Mouse (Mus musculus) adrenal gland, postnatal 4 days (tissue): ENCODE data around the gene Macc1. TPM values are rescaled to one million over a fixed set of nuclear protein-coding genes. Genes with fewer than 3 reads are reported as not detected.
"Not testable (repeated sequence)": the region's sequence is repeated elsewhere in the genome, so short reads cannot be mapped to it uniquely, and the experiment has no call there.

Experiments
- DNase-seq, 2 experiments: peaks; one replicate each; pipeline ENCODE4 v3.0.0; 2021 to 2022; ENCODE audit warnings: low spot score in 2 of 2, mixed read lengths in 2 of 2
- long read RNA-seq, 2 experiments: library from polyadenylated mRNA; stranded (forward); transcript quantifications; one replicate each; pipeline ENCODE4 v2.0.0; 2021
- total RNA-seq, 2 experiments: library from RNA; stranded (reverse); gene quantifications; 2 replicates each; pipeline ENCODE4 v1.2.3; 2021

The Macc1 gene
- total RNA-seq, result under 1 TPM; 0.06 to 0.11 TPM
- long read RNA-seq, experiment 1, result 0 reads
- long read RNA-seq, experiment 2, result 0 reads

- DNase-seq, result no peak
These were observed at the start of gene Macc1 for GRCm38 (mm10) chr12:119313970-119314369. TSS of gene Macc1 (plus strand) at chr12:119314270.

GRCm38 (mm10) chr12:119264506-119264905 is 49.6 kb upstream of the Macc1 start:
- DNase-seq, result no peak

DNA sequence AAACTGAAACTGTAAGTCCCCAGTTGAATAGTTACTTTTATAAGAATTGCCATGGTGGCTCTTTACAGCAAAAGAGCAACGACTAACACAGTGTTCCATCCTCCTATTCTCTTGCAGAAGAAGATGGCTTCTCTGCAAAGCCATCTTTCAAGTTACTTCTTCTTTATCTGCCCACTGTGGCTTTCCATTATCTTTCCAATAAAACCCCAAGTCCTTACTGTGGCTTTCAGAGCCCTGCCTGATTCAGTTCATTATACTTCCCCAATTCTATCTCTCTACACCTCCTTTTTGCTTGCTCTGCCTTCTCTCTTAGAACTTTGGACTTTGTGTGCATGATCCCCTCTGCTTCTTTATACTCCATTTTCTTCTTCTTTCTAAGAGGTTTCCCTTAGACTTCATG is 45.3 kb upstream of the Macc1 start:
- DNase-seq, result no peak

DNA sequence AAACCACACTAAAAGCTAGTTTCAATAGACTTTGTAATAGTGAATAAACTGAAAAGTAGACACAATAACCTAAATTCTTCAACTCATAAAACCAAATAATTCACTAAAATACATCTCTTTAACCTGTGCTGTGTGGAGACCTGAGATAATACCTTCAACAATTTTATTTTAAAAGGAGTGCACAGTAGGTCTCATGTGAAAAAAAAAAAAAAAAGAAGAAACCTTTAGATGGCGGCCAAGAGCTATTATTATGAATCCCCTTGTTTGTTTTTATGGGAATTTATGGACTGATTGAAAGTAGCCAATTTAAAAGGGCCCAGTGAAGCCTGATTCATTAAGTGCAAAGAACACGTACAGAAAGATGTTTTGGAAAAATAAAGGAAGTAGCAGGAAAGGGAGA is 44.0 kb upstream of the Macc1 start:
- DNase-seq, result no peak

- no peak for DNase-seq
These were observed 42.1 kb upstream of the Macc1 start for GRCm38 (mm10) chr12:119271964-119272363.

GRCm38 (mm10) chr12:119273605-119274004 is 40.5 kb upstream of the Macc1 start:
- DNase-seq, result no peak

DNA sequence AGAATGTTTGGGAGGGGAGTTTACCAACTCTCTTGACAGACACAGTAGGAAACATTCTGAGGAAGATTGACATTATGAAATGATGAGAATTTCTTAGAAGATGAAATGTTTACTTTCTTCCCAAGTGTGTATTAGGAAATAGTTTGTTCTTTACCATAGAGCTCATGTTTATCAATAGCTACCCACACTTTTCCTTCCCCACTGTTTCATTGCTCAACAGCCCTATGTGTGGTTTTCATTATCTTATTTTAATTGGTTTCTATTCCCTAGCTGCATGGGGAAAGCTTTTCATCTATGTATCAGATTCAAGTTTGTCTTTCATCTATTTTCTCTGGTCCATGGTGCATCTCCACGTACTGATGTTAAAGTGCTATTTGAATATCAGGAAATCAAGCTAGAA is 37.8 kb upstream of the Macc1 start:
- no peak for DNase-seq

GRCm38 (mm10) chr12:119291618-119292017 is 22.5 kb upstream of the Macc1 start:
- DNase-seq, result no peak

DNA sequence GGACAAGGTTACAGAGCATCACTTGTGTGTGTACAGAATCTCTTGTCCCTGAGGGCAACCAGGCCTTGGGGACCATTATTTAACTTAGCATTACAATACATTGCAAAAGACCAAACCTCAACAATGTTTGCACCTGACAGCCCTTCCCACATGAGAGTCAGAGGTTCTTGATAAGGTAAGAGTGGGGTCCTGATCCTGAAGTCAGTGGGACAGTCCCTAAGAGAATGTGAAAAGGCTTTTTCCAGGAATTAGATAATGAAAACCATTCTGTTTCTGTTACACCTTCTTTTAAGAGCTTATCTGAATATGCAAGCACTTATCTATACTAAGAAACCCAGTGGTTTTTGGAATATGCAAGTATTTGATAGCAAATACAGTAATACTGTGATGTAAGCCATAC is 10.5 kb upstream of the Macc1 start:
- no peak for DNase-seq

GRCm38 (mm10) chr12:119313014-119313763 is 881 bp upstream of the Macc1 start:
- no peak for DNase-seq

GRCm38 (mm10) chr12:119318799-119319198 is 4.7 kb downstream of the Macc1 start:
- DNase-seq, result no peak

GRCm38 (mm10) chr12:119325400-119325799 is 11.3 kb downstream of the Macc1 start:
- DNase-seq, result no peak

DNA sequence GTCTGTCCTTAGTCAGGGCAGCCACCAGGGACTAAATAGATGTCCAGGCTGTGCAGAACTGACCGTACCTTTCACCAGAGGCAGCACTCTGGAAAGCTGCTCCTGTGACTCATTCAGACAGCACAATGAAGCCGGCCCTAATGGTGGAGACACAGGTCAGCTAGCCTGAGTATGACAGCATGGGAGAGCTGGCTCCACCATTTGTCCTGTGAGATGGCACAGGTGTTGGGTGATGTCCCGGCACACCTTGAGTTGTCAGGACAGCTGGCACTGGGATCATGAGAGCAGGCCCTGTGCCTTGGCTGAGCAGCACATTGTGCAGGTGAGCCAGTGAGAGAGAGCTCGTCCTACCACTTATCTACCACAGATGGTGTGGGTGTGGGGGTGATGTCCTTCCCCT is 16.6 kb downstream of the Macc1 start:
- no peak for DNase-seq

DNA sequence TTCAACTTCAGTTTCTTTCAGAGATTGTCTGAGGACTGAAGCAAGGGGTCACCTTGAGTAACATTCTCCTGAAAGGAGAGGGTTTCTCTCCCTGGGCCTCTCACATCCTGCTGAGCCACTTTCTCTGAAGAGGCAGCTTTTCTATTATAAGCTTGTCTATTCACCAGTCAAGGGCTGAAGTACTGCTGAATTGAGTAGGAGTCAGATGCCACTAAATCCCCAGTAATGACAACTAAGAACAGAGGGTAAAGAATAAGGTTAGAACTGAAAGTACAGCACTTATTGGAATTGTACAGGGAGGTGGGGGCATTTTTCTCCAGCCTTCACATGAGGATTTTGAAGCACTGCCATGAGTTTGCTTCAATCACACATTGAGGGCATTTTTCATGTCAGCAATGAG is 19.3 kb downstream of the Macc1 start:
- no peak for DNase-seq

- DNase-seq, result not testable (repeated sequence)
These were observed 38.5 kb downstream of the Macc1 start for GRCm38 (mm10) chr12:119352579-119352978.

GRCm38 (mm10) chr12:119357418-119358241 is 43.6 kb downstream of the Macc1 start:
- no peak for DNase-seq

- no peak for DNase-seq
These were observed 44.1 kb downstream of the Macc1 start for GRCm38 (mm10) chr12:119358242-119358515.

GRCm38 (mm10) chr12:119365041-119365440 is 51.0 kb downstream of the Macc1 start:
- DNase-seq, result no peak

DNA sequence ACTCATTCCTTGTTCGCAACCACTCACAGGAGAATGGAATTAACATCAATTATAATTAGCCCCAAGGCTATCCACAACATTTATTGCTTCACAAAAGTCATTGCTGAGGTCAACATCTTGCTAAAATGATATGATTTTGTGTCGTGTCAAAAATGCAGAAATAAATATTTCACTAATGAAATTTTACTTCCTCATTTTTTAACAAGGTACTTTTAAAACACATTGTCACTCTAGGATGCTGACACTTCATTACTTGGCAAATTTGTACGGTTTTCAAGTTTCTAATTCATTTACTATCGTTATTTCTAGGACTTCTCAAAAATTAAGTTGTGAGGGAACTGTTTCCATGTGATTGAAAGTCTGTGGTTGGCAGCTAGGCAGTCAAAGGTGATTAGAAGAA is 55.8 kb downstream of the Macc1 start:
- DNase-seq, result no peak

- DNase-seq, result no peak
These were observed 58.3 kb downstream of the Macc1 start for GRCm38 (mm10) chr12:119372359-119372758.

GRCm38 (mm10) chr12:119376879-119377278 is 62.8 kb downstream of the Macc1 start:
- no peak for DNase-seq

DNA sequence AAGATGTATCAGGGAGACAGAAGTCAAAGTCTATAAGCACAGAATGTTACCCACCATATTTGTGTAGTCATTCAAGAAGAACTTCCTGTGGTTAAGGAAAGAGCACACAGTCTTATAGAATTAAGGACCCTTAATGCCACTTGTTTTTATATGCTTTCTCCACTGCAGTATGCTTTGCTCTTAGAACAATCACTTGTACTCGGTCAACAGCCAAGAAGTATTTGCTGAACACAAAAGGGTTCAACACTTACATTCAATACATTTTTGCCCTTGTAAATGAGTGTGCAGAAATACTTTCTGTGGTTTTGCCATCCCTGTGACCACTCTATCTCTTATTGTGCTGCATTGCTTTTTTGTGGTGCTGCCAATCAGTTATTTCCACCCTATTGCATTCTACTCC is 67.8 kb downstream of the Macc1 start:
- no peak for DNase-seq

- DNase-seq, result no peak
These were observed 72.2 kb downstream of the Macc1 start for GRCm38 (mm10) chr12:119386243-119386642.
